Mouse (Mus musculus) embryonic stem cell, embryonic (primary cell): Measurements from ENCODE around the gene Nrip2.

Source experiments
- CTCF ChIA-PET, 4 experiments: fragments of 300-600 bp in 2 of 4; fragments of 350-600 bp in 2 of 4; sonication (Branson Sonifier 250); formaldehyde crosslinking; loops; one replicate each; lab custom pipeline; 2022; ENCODE audit warnings: inconsistent platforms in 2 of 4; lab: Charles Lee
- POLR2A ChIA-PET, 4 experiments: fragments of 300-600 bp in 2 of 4; fragments of 350-600 bp in 2 of 4; sonication (Branson Sonifier 250); formaldehyde crosslinking; loops; one replicate each; lab custom pipeline; 2022; ENCODE audit warnings: antibody characterized with exemption in 4 of 4, inconsistent platforms in 1 of 4; lab: Charles Lee

The Nrip2 gene

GRCm38 (mm10) chr6:128421480-128421879 lies 22.4 kb downstream of the Nrip2 start:
- ChIA-PET CTCF (interaction anchor here in 2 of 4 experiments (1.0 to 5.6 kb wide), 3 partner anchors 10 to 58 kb away, joined by 3 to 31 read pairs (median 4); no protein-coding TSS in a partner anchor), POLR2A (interaction anchor here in 3 of 4 experiments (0.5 to 7.9 kb wide), 16 partner anchors 7 to 882 kb away, joined by 3 to 103 read pairs (median 5); no protein-coding TSS in a partner anchor)

- POLR2A ChIA-PET = interaction anchor here in 3 of 4 experiments (0.5 to 7.9 kb wide), 26 partner anchors 9 to 224 kb away, joined by 3 to 103 read pairs (median 10); partner anchors contain the start of gene Fkbp4 (in 1 of the 3)
Measured at GRCm38 (mm10) chr6:128423496-128424268, 24.6 kb downstream of the Nrip2 start.

GRCm38 (mm10) chr6:128424269-128425019 lies 25.3 kb downstream of the Nrip2 start, which contains the start of gene Itfg2:
Gene Itfg2, minus strand, starts transcription at chr6:128424931.
- ChIA-PET POLR2A (interaction anchor here (0.5 to 7.9 kb wide), 59 partner anchors 8 to 389 kb away, joined by 3 to 103 read pairs (median 5); partner anchors contain the start of genes Fkbp4 (in 1 of the 4) and Tulp3 (in 1 of the 4)), CTCF (interaction anchor here in 3 of 4 experiments (0.6 to 5.6 kb wide), 12 partner anchors 9 to 245 kb away, joined by 3 to 31 read pairs (median 4); no protein-coding TSS in a partner anchor)

More at GRCm38 (mm10) chr6:128423496-128424268, 24.6 kb downstream of the Nrip2 start:
- CTCF ChIA-PET = interaction anchor here in 2 of 4 experiments (1.1 to 5.6 kb wide), 3 partner anchors 12 to 22 kb away, joined by 3 to 31 read pairs (median 6); no protein-coding TSS in a partner anchor

DNA sequence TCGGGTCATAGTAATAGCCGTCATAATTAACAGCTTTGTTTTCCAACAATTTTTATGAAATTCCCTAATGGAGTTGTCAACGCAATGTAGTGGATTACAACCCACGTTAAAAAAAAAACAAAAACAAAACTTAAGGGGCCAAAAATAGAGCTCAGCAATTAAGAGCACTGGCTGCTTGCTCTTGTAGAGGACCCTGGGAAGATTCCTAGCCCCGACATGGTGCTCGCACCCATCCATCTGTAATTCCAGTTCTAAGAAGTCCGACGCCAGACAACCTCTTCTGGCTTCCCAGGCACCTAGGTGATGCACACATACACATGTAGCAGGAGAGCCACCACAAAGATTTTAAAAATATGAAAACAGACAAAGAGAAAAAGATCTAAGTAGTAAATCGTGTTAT lies 25.9 kb downstream of the Nrip2 start:
- ChIA-PET POLR2A (interaction anchor here in 3 of 4 experiments (0.6 to 7.9 kb wide), 56 partner anchors 9 to 390 kb away, joined by 3 to 103 read pairs (median 5); partner anchors contain the start of genes Fkbp4 (in 1 of the 3) and Tulp3 (in 1 of the 3)), CTCF (interaction anchor here (0.6 to 5.6 kb wide), 15 partner anchors 9 to 291 kb away, joined by 3 to 31 read pairs (median 4); no protein-coding TSS in a partner anchor)

DNA sequence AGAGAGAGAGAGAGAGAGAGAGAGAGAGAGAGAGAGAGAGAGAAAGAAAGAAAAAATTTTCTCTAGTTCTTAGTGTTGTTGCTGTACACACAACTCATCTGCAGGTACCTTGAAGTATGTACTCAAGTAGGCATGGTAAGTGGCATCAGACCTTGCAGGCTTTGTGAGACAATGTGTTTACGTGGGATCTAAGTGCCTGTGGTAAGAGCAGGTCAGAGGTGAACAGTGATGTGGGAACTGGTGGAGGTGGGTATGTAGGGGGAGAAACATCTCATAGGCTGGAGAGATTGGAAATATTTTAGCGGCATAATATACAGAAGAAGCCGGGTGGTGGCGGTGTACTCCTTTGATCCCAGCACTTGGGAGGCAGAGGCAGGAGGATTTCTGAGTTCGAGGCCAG lies 28.5 kb downstream of the Nrip2 start:
- ChIA-PET CTCF (no interaction called here), POLR2A (interaction anchor here in 2 of 4 experiments (3.0 to 7.9 kb wide), 6 partner anchors 7 to 51 kb away, joined by 24 to 103 read pairs (median 43); no protein-coding TSS in a partner anchor)

DNA sequence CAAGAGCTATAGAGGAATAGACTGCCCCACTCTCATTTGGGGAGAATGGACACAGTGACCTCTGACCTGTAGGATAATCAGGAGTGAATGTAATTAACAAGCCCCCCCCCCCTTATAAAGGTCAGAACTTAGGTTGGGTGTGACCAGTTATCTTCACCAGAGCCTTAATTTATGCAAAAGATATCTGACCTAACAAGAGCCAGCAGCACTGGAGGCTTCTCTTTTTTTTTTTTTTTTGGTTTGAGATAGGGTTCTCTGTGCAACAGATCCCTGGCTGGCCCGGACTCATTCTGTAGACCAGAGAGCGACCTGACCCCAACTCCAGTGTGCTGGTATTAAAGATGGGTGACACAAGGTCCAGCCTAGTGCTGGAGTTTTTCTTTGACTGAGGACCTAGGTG lies 30.2 kb downstream of the Nrip2 start:
- ChIA-PET POLR2A (interaction anchor here (0.6 to 3.1 kb wide), 37 partner anchors 8 to 229 kb away, joined by 3 to 24 read pairs (median 3); no protein-coding TSS in a partner anchor), CTCF (interaction anchor here in 1 of 4 experiments (1.5 kb wide), 1 partner anchor 18 kb away, joined by 5 read pairs; no protein-coding TSS in a partner anchor)

GRCm38 (mm10) chr6:128429826-128430225 lies 30.7 kb downstream of the Nrip2 start:
- ChIA-PET CTCF (interaction anchor here in 2 of 4 experiments (1.5 kb wide), 2 partner anchors 18 to 37 kb away, joined by 3 to 5 read pairs; no protein-coding TSS in a partner anchor), POLR2A (interaction anchor here in 3 of 4 experiments (0.5 to 3.1 kb wide), 29 partner anchors 9 to 229 kb away, joined by 3 to 24 read pairs (median 4); no protein-coding TSS in a partner anchor)

DNA sequence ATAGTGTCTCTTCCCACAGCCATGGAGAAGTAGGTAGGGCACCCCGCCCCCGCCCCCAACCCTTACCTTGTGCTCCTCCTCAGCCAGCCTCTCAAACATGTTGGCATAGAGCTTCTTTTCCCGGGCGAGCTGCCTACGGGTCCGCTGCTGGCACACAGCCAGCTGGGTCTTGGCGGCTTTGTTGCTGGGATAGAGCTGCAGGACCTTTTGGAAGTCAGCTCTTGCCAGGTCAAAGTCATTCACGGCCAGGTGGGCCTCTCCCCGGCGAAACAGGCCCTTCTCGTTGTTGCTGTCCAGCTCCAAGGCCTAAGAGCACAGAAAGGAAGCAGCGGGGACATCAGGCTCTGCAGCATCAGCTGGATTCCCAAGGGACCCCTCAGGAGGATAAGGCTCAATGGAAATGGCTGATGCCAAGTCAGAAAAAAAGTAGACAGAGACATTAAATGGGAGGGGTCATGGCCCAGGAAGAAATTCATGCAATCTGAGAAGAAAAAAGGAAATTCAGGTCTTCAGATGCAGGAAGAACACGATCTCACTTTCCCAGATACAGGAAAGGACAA lies 33.3 kb downstream of the Nrip2 start:
- POLR2A ChIA-PET = interaction anchor here (0.5 to 5.8 kb wide), 23 partner anchors 7 to 232 kb away, joined by 3 to 69 read pairs (median 5); partner anchors contain the start of gene Itfg2 (in 2 of the 4)
- CTCF ChIA-PET = interaction anchor here in 3 of 4 experiments (0.5 to 1.4 kb wide), 5 partner anchors 14 to 73 kb away, joined by 3 to 7 read pairs (median 3); no protein-coding TSS in a partner anchor

DNA sequence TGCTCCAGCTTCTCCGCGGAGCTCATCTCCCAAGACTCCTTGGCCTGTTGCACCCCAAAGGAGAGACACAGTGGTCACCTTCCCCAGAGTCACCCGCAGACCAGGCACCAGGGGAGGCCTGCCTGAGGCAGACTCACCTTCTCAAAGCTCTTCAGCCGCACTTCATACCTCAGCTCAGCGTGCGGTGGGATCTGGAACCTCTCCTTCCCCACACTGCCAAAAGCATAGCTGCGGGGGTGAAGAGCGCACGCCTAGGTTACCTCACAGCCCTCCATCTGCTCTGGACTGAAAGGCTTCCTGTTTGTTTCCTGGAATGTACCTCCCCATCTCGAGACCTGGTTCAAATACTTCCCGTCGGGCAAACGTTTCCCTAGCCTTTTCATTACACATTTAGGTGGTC lies 34.5 kb downstream of the Nrip2 start:
- ChIA-PET POLR2A (interaction anchor here (0.5 to 5.8 kb wide), 28 partner anchors 8 to 276 kb away, joined by 3 to 69 read pairs (median 6); partner anchors contain the start of gene Itfg2 (in 3 of the 4)), CTCF (interaction anchor here in 2 of 4 experiments (1.0 to 2.5 kb wide), 6 partner anchors 12 to 46 kb away, joined by 3 to 10 read pairs (median 4); no protein-coding TSS in a partner anchor)

- POLR2A ChIA-PET = interaction anchor here in 3 of 4 experiments (0.8 to 5.8 kb wide), 20 partner anchors 10 to 271 kb away, joined by 3 to 69 read pairs (median 7); partner anchors contain the start of gene Itfg2 (in 3 of the 3)
- CTCF ChIA-PET = interaction anchor here in 1 of 4 experiments (1.4 to 2.5 kb wide), 3 partner anchors 11 to 44 kb away, joined by 4 to 10 read pairs (median 4); no protein-coding TSS in a partner anchor
Measured at GRCm38 (mm10) chr6:128435474-128435873, 36.4 kb downstream of the Nrip2 start.

GRCm38 (mm10) chr6:128436356-128437005 lies 37.4 kb downstream of the Nrip2 start:
- ChIA-PET POLR2A (interaction anchor here in 3 of 4 experiments (0.7 to 5.8 kb wide), 14 partner anchors 9 to 171 kb away, joined by 3 to 69 read pairs (median 4); partner anchors contain the start of gene Itfg2 (in 2 of the 3)), CTCF (interaction anchor here in 1 of 4 experiments (1.4 to 1.5 kb wide), 2 partner anchors 10 to 30 kb away, joined by 4 read pairs; no protein-coding TSS in a partner anchor)

GRCm38 (mm10) chr6:128437288-128437687 lies 38.2 kb downstream of the Nrip2 start:
- ChIA-PET CTCF (no interaction called here), POLR2A (interaction anchor here in 2 of 4 experiments (1.0 to 5.8 kb wide), 7 partner anchors 8 to 40 kb away, joined by 3 to 69 read pairs (median 32); partner anchors contain the start of gene Itfg2 (in 2 of the 2))

DNA sequence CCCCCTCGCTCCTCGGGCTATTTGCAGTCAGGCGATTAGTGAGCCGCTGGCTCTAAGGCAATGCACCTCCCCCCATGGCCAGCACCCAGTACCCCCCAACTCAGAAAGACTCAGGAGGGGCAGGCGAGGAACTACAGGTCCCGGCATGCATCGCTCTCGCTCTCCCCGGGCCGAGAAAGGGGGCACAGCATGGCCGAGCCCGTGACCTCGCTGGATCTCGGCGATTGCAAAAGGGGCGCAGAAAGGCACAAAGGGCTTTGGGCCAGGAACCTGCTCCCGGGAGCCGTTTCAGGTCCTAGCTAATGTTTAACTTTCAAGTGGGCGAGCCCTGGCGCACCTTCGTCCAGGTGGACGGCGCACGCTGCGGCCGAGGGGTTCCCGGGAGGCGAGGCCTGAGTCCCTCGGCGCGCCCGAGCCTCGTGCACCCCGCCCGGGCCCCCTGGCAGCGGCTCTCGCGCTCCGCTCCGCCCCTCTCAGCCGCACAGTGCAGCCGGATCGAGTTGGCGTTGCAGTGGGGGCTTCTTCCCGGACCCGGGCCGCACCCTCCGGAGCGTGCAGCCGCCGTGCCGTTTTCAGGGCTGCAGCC lies 38.7 kb downstream of the Nrip2 start:
- POLR2A ChIA-PET = interaction anchor here in 1 of 4 experiments (0.6 kb wide), 1 partner anchor 12 kb away, joined by 3 read pairs; no protein-coding TSS in a partner anchor

DNA sequence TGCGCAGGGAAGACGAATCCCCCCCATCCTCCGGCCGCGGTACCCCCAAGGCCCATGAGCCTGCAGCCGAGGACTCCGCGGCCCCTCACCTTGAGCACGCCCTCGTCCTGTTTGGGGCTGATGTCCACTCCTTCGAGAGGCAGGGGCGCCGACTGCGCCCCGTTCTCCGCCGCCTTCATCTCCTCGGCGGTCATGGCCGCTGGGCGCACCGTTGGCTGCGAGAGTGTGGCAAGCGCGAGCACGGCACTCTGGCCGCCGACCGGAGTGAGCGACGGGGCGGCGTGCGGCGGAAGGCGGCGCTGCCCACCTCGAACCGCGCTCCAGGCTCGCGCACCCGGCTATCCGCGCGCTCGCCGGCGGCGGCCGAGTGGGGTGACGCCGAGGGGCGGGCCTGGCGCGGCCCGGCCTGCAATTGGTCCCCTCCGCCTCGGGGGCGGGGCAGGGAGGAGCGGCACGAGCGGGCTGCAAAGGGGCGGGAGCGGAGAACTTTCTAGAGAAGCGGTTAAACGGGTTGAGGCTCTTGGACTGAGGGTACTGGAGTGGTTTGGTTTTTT lies 39.3 kb downstream of the Nrip2 start, which contains the start of gene Fkbp4:
Gene Fkbp4, minus strand, starts transcription at position 361 of the 554 bp plus-strand sequence.
- ChIA-PET POLR2A (interaction anchor here in 2 of 4 experiments (0.6 to 2.0 kb wide), 4 partner anchors 13 to 217 kb away, joined by 3 to 14 read pairs (median 6); partner anchors contain the start of gene Itfg2 (in 1 of the 2)), CTCF (no interaction called here)

More for the DNA sequence above, 38.7 kb downstream of the Nrip2 start:
- CTCF ChIA-PET = no interaction called here

GRCm38 (mm10) chr6:128438871-128439341 lies 39.8 kb downstream of the Nrip2 start:
- POLR2A ChIA-PET = interaction anchor here in 3 of 4 experiments (0.5 to 2.0 kb wide), 8 partner anchors 10 to 217 kb away, joined by 3 to 14 read pairs (median 3); partner anchors contain the start of gene Itfg2 (in 1 of the 3)
- CTCF ChIA-PET = no interaction called here
